Mouse (Mus musculus): ENCODE data around the gene Ap3b1. TPM values are rescaled to one million over a fixed set of nuclear protein-coding genes. Genes with fewer than 3 reads are reported as not detected.

Ap3b1 gene
- polyA plus RNA-seq, 1 experiment from 2014 or later = 41.3 TPM

DNA sequence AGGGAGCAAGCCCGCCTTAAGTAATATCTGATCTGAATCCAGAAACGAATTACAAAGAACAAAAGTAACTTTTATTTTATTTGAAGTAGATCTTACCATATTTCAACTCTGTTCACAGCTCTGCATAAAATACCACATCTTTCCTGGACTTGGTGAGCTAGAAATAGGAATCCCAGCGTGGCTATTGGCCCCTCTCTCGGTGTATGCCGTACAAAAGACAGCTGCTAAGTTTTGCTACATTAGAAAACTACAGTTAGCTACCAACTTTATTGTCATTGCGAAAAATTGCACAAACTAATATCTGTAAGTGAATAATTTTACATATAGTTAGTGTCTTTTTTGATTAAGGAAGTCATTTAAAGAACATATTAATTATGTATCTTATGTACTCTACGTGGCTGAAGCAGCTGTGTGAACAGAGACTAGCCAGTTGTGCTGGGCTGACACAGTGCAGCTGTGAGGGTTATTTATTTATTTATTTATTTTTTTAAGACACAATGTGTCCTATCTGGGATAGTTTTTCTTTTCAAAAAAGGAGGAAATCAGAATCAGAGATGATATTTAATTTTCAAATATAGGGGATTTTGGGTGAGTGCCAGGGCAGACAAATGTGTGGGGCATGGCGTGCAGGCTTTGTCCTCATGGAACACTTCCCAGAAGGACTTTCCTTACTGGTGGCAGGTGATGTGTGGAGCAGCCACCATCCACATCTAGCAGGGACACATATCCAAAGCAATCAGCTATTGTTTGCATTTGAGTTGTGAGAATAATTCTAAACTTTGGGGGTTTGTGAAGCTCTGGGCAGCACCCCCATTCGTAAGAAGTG is 248.5 kb downstream of the Ap3b1 start:
- Histone ChIP-seq H3K4me2 (no peak overlapping the region), H3K4me3 (ENCODE audit: low read depth, low read length) (no peak overlapping the region), H3K9me3 (ENCODE audit: control insufficient read depth, low read length) (no peaks in the 10 kb centered on the region), H3K4me1 (replicated peaks; ENCODE audit: control insufficient read depth, insufficient read depth, low read length) (no peaks in the 10 kb centered on the region), H3K36me3 (ENCODE audit: control insufficient read depth, insufficient read depth, low read length) (no peaks in the 10 kb centered on the region), H3K9ac (ENCODE audit: low read depth, low read length) (no peak overlapping the region), H3K27ac (ENCODE audit: low read depth, low read length) (no peak overlapping the region), H3K27me3 (replicated peaks; ENCODE audit: control insufficient read depth, insufficient read depth, low read length) (peaks cover 15% of the 10 kb centered on the region)
- no peak for DNase-seq (ENCODE audit: low spot score)
- ATAC-seq (replicated peaks; ENCODE audit: low FRiP score) = no peak
- WGBS = 83% methylated on average over 9 of the region's 9 CpGs

DNA sequence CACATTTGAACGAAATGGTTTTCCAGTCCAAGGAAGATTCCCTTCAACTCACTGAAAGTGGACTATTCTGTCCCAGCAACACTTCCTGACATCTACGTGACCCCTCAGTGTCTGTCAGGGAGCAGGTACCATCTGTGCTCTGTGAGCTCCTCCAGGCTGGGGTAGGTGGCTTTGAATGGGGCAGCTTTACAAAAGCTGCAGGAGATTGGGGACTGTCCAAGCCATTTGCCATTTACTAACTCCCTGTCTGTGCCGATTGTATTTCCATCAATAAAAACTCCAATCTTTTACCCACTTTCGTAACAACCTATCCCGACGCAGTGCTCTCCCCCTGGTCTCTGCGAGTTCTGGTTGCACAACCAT is 249.1 kb downstream of the Ap3b1 start:
- 64% methylated on average over 7 of the region's 7 CpGs for WGBS
- DNase-seq (ENCODE audit: low spot score) (no peak), ATAC-seq (replicated peaks; ENCODE audit: low FRiP score) (no peak)
- peaks cover 11% of the 10 kb centered on the region for H3K27me3 ChIP-seq (replicated peaks; ENCODE audit: control insufficient read depth, insufficient read depth, low read length)
- no peak overlapping the region for H3K27ac ChIP-seq (ENCODE audit: low read depth, low read length)
- no peak overlapping the region for H3K9ac ChIP-seq (ENCODE audit: low read depth, low read length)
- no peaks in the 10 kb centered on the region for H3K9me3 ChIP-seq (ENCODE audit: control insufficient read depth, low read length)
- H3K4me1 ChIP-seq (replicated peaks; ENCODE audit: control insufficient read depth, insufficient read depth, low read length) = no peaks in the 10 kb centered on the region
- no peak overlapping the region for H3K4me3 ChIP-seq (ENCODE audit: low read depth, low read length)
- H3K36me3 ChIP-seq (ENCODE audit: control insufficient read depth, insufficient read depth, low read length) = no peaks in the 10 kb centered on the region
- H3K4me2 ChIP-seq = no peak overlapping the region

DNA sequence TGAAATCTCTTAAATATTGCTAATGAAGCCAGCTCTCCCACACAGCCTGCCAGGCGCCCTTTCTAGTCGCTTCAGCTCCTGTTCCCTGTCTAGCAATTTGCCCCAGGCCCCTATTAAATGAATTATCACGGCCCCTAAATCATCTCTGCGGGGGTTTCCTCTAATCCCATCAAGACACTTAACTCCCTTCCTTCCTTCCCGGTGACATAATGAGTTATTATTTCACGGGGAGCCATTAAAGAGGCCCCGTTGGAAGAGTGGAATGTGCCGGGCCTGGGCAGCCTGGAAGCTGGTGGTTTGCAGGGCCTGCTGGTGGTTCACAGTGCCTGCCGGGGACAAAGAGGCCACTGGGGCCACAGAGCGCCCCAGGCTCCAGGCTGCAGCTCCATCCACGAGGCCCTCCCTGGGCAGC is 249.7 kb downstream of the Ap3b1 start:
- H3K4me3 ChIP-seq (ENCODE audit: low read depth, low read length) = no peak overlapping the region
- H3K4me2 ChIP-seq = no peak overlapping the region; the same call in 1 of the 2 replicates
- H3K9me3 ChIP-seq (ENCODE audit: control insufficient read depth, low read length) = no peaks in the 10 kb centered on the region
- 30% methylated on average over 11 of the region's 11 CpGs for WGBS
- H3K27ac ChIP-seq (ENCODE audit: low read depth, low read length) = no peak overlapping the region
- no peaks in the 10 kb centered on the region for H3K4me1 ChIP-seq (replicated peaks; ENCODE audit: control insufficient read depth, insufficient read depth, low read length)
- ATAC-seq (replicated peaks; ENCODE audit: low FRiP score) (no peak), DNase-seq (ENCODE audit: low spot score) (no peak)
- H3K9ac ChIP-seq (ENCODE audit: low read depth, low read length) = no peak overlapping the region
- no peaks in the 10 kb centered on the region for H3K36me3 ChIP-seq (ENCODE audit: control insufficient read depth, insufficient read depth, low read length)
- peaks cover 7% of the 10 kb centered on the region for H3K27me3 ChIP-seq (replicated peaks; ENCODE audit: control insufficient read depth, insufficient read depth, low read length)

DNA sequence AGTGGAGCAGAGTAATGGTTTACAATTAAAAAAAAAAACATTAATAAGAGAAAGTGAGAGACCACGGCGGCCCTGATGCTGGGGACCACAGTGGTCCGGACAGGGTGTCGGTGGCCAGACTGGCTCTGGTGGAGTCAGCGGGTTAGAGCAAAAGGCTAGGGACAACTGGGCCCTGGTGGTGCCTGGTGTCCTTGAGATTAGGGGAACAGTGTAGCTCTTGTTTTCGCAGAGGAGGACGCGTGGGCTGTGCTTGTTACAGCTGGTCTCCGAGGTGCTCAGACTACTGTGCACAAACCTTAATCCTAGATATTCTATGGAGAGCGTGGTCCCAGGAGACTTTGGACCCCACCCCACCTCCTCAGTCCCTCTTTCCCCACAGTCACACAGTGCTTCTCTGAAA is 250.2 kb downstream of the Ap3b1 start:
- WGBS = 66% methylated on average over 10 of the region's 10 CpGs
- no peak overlapping the region for H3K9ac ChIP-seq (ENCODE audit: low read depth, low read length)
- no peaks in the 10 kb centered on the region for H3K4me1 ChIP-seq (replicated peaks; ENCODE audit: control insufficient read depth, insufficient read depth, low read length)
- H3K4me2 ChIP-seq = no peak overlapping the region
- H3K4me3 ChIP-seq (ENCODE audit: low read depth, low read length) = no peak overlapping the region
- no peak for ATAC-seq (replicated peaks; ENCODE audit: low FRiP score)
- H3K27ac ChIP-seq (ENCODE audit: low read depth, low read length) = no peak overlapping the region
- no peaks in the 10 kb centered on the region for H3K9me3 ChIP-seq (ENCODE audit: control insufficient read depth, low read length)
- no peak for DNase-seq (ENCODE audit: low spot score)
- no peaks in the 10 kb centered on the region for H3K36me3 ChIP-seq (ENCODE audit: control insufficient read depth, insufficient read depth, low read length)
- H3K27me3 ChIP-seq (replicated peaks; ENCODE audit: control insufficient read depth, insufficient read depth, low read length) = peaks cover 4% of the 10 kb centered on the region

Small RNA genes lying within 50 kb of the gene (microRNA-seq; reads per million reads assigned to microRNA genes)
- gene Gm25109 (ENCODE audit: borderline number of aligned reads) = not detected

Other genes with a start within 250 kb of the Ap3b1 start
- gene Scamp1, start 73.1 kb upstream of the Ap3b1 start, polyA plus RNA-seq (2014; fragmentation: Nextera tagmentation; extraction: Ambion mirVana) = 16.7 and 20.2 TPM in 2 replicates